Mouse (Mus musculus) megakaryocyte progenitor cell, adult 5-6 weeks (primary cell): Measurements from ENCODE around the gene Slc41a1. TPM values are rescaled to one million over a fixed set of nuclear protein-coding genes. Genes with fewer than 3 reads are reported as not detected.

Experiments
- ATAC-seq: replicated peaks from 2 replicates; pipeline ENCODE4 v1.8.0; 2016; ENCODE audit warnings: mild to moderate bottlenecking, moderate TSS enrichment, inconsistent platforms; ENCODE audit not compliant: poor library complexity
- total RNA-seq, 2 experiments: library from RNA; stranded (forward) in 1 of 2; stranded (reverse) in 1 of 2; fragments of 157-497, 149-512 nt in 1 of 2; fragments of 200-1000 nt in 1 of 2; gene quantifications; 2 replicates each; pipeline versions ENCODE4 v1.2.3 to v1.2.4; 2015 to 2017

Gene Slc41a1
- total RNA-seq, 2 experiments from 2014 or later, result 3.3 to 5.9 TPM

DNA sequence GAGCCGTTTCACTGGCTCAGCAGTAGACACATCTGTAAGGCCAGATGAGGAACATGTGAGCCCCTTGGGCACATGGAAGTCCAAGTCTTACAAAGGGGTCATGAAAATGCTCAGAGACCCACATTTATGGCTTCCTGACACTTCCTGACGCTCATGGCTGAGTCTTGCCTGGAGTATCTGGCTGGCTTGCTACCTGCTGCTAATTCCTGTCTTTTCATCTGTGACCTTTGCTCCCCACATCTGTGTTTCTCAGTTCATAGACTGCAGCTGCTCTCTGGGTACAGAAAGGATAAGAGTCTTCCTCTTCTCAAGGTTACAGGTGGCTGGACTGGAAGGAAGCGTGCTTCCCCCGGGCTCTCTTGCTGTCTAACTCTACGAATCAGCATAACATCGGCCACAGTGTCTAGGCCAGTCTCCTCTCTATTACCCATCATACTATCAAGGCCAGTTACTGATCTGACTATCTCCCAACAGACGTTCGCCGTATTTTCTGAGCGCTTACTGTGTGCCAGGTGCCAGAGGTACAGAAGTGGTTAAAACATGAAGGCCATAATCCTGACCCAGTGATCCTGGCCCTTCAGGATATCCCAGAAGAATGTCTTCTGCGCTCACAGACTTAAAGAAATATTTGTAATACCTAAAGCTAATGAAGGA lies 2.6 kb upstream of the Slc41a1 start:
- ATAC-seq, result no peak

DNA sequence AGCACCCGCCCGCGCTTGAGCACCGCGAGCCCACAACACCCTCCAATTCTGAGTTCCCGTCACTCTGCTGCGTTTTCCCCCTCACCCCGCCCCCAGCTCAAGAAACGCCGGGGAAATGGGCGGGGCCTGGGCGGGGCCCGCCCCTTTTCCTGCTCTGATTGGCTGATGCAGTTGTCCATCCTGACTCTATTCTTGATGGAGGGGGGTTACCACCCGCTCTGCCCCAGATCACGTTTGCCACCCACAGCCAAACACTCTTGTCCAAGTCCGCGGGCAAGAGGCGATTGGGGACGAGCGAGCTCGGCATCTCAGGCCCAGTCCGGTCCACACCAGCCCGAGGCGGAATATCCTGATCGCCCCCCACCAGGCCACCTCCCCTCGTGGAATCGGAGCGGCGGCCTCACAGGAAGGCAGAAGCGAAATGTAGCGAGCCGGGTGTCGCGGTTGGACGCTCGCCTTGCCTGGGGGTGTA lies 530 bp downstream of the Slc41a1 start:
- peak; percentile 92 for ATAC-seq

DNA sequence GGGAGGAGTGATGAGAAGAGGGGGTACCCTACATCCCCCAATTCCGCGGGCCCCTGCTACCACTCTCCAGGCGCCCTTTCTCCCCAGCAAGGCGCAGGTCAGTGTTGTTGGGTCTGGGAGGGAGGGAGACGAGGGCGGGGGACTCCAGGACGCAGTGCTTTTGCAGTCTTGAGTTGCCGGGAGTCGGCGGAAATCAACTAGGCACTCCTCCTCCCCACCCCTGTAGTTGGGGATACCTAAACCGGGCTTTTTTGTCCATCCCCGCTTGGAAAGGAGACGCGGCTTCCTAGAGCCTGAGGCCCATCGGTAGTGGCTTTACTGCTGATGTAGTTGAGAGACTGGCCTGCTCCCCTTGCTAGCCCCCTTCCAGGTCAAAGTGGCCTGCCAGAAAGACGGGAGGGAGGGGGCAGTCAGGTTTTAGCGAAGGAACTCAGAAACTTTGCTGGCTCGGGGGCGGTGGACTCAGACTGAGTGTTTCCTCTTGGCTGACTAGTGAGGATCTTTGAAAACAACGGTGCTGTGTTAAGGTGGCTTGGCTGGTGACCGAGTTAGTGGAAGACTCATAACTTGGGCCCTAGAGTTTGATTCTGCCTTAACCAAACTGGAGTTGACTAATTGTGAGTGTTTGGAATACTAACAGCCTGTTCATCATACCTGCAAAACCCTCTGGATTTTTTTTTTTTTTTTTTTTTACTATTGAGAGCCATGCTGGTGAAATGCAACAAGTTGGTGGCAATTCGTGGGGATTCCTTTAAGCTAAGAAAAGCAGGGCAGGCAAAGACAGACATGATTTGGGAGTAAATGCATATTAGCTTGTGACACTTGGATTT lies 1.2 kb downstream of the Slc41a1 start:
- ATAC-seq, result peak; percentile 13; the same call in 1 of the 2 replicates

DNA sequence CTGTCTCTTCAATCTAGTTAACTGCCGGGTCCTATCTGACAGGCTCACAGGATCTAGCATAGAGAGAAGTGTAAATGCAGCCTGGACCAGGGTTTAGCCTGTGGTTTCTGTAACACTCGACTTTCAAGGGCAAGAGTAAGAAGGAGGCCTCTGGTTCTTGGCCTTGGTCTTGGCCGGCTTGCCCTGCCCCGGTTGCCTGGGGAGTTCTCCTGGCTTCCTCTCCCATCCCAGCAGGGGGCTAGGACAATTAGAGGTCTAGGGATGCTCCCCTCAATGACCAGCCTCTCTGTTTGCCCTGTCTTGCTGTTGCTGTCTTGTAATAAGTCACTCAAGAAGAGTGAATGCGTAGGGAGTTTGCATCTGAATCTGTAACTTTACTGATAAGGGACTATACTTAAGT lies 2.0 kb downstream of the Slc41a1 start:
- ATAC-seq, result no peak

DNA sequence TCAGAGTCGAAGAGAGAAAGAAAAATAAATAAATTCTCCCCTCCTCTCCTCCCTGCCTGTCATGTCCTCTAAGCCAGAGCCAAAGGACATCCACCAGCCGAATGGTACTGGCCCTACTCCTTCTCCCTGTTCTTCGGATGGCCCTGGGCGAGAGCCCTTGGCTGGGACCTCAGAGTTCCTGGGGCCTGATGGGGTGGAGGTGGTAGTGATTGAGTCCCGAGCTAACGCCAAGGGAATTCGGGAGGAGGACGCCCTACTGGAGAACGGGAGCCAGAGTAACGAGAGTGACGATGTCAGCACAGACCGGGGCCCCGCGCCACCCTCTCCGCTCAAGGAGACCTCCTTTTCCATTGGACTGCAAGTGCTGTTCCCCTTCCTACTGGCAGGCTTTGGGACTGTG lies 3.3 kb downstream of the Slc41a1 start:
- no peak for ATAC-seq

DNA sequence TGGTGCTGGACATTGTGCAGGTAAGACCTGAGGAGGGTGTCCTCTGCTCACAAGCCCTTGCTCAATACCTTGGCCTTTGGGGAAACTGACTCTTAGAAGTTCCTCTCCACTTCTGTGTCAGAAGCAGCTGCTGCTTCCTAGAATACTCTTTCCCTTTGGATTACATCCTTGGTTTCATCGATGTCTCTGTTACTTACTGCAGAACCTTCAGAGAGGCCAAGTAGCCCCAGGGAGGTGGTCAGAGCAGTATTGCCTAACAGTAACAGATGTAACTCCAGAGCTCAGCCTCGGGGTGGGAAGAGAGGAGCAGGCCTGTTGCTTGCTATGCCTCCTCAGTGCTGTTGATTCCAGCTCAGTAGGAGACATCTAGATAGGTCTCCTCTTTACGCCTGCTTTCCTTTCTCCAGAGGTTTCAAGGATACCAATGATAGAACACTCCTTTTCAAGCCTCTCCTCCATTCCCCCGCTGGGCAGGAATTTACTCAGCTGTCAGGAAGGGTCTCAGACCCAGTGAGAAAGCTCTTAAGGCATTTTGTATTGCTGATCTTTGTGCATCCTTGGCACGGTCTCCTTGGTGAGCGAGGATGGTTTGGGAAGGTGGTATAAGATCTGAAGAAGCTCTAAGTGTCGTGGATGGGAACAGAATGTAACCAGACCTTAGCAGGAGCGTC lies 3.8 kb downstream of the Slc41a1 start:
- no peak for ATAC-seq

DNA sequence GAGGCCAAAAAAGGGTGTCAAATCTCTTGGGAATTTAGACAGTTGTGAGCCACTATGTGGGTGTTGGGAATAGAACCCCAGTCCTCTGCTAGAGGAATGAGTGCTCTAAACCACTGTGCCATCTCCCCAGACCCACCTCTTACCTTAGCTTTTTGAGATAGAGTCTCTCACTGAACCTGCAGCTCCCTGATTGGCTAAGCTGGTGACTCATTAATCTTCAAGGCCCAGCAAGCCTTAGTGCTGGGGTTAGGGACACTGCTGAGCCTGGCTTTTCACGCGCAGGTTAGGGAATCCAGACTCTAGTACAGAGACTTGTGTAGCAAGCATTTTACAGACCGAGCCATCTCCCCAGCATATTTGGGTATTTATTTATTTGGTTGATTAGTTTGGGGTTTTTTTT lies 9.7 kb downstream of the Slc41a1 start:
- ATAC-seq, result peak; percentile 20; the same call in 1 of the 2 replicates

DNA sequence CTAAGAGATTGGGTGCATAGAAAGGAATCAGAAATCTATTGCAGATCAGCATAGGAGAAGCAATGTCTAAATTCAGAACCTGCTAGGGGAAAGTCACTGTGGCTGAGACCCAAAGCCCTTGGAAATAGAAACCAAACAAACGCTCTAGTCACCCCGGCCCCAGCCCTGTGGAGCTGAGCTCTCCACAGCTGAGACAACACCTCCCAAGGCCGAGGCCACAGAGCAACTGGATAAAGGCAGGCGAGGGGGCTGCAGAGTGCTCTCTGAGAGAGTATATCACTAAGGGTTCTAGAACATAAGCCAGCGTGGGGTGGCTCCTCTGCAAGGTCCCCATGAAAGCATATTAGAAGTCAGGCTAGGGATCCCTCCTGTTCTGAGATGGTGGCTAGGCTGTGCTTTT lies 11.2 kb downstream of the Slc41a1 start:
- no peak for ATAC-seq

DNA sequence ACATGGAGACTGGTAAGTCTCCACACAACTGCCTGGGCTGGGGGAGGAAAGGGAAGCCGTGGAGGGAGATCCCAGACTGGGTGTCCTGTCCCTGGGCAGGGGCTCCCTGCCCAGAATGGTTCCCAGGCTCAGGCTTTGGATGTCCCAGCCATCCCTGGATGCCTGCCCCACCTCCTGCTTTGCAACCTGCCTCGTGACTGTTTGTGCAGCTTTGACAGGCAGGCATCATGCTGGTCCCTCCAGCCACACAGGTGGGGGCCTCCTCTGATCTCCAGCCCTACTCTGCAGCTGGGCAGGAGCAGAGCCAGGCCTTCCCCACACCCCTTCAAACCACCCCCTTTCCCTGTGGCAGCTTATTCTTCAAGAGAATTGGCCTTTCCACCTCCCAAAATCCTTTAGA lies 12.0 kb downstream of the Slc41a1 start:
- no peak for ATAC-seq

DNA sequence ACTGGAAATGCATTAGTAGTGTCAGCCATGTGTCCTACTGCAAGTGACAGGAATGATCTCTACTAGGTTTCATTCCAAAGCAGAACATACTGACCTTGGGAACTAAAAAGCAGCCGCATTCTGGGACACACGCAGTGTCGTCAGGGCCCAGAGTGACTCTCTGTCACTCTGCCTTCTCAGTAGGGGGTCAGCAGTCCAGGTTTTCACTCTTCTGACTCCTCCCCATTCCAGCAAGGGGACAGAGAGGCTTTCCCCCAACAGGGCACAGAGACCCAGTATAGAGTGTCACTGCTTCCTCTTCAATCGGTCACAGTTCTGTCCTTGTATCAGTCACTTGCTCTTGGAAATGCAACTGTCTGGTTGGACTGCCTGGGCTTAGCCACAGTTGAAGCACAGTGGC lies 14.9 kb downstream of the Slc41a1 start:
- ATAC-seq, result no peak

DNA sequence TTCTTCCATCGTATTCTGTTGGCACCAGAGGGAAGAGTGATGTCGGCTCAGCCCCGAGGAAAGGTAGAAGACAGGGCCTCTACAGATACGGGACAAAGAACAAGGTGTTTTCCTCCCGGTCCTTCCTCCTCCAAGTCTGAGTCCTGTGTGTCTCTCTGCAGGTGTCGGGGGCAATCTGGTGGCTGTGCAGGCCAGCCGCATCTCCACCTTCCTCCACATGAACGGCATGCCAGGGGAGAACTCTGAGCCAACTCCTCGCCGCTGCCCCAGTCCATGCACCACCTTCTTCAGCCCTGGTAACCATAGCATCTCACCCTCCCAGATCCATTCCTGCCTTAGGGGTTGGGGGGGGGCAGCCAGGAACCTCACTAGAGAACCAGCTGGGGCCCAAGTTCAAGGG lies 16.5 kb downstream of the Slc41a1 start:
- no peak for ATAC-seq

DNA sequence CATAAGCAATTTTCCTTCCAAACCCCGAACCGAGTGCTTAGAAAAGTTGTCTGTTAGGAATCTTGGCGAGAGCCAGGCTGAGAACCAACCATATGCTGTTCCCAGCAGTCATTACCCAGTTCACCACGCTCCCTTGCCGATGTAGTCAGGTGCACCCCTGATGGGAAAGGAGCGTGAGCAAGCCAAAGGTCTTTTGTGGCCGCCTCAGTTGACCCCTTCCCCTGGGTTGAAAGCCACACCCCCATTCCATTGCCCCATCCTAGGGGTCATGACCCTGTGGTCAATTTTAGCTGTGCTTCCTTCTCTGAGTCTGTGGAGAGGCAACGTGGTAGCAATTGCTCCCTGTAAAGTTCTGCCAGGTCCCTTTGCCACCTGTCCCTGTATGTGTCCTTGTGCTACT lies 17.6 kb downstream of the Slc41a1 start:
- ATAC-seq, result no peak

DNA sequence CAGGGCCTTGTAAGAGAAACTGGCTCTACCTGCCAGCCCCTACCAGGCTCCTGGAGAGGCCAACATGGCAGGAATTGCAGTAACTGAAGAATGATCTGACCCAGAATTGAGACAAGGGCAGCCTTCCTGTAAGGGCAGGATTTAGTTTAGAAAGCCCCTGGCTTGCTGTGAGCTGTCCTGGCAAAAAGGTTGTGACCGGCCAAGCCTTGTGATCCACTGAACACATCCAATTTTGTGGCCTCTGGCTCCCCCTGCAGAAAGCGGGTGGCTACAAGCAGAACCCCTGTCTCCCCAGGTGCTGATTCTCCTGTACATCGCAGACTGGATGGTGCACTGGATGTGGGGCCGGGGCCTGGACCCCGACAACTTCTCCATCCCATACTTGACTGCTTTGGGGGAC lies 19.0 kb downstream of the Slc41a1 start:
- ATAC-seq, result peak; percentile 57

DNA sequence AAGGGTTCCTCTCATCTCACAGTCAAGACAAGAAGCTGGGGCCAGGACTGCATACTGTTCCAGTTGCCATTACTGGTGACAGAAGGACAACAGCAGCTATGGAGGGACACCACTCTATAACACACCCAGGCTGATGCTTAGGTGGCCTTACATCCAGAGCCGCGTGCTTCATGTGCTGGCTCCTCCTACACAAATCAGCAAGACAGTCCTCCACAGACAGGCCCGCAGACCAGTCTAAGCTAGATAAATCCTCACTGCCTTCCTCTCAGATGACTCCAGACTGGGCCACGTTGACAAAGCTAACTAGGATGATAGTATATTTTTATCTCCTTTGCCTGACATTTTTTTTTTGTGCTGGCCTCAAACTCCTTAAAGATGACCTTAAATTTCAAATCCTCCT lies 34.5 kb downstream of the Slc41a1 start:
- no peak for ATAC-seq

DNA sequence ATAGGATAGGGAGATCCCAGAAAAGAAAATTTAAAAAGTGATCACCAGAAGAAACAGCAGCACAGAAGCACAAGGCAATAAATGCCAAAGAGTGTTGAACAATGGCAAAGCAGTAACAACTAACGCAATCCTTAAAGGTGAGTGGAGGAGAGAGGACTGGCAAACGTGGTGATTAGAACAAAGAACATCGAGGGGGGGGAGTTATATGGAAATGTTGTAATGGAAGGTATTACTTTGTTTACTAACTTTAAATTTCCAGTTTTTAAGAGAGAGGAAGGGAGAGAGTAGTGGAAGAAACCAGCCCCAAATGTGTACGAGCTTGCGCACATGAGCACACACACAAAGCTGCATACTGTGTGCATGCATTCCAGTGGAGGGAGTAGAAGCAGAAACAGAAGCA lies 38.3 kb downstream of the Slc41a1 start:
- no peak for ATAC-seq

DNA sequence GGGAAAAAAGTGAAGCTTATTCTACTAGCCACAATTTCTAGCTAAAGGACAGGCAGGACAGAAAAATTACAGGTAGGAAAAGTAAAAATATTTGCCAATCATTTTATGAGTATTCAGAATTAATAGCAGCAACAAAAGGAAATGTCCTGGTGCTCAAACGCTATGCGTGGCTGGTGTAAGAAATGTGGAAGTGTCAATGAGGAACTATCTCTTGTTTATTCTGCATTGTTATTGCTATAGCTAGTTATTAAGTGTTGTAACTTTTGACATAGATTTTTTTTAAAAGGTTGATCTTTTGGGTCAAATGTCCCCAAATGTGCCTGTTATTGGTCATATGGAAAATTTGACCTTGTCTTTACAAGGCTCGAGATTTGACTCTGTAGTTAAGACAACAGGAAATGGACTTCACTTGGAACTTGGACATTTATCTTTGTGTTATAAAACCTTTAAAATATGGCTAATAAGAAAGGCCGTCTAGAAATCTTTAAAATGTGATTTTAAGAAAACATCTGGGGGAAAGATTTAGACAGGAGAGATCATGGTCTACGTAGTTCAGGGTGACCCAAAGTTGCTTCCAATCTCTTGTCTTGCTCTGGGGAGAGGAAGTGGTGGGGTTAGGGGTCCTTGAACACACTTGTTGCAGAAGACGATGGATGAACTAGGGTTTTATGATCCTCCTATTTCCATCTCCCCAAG lies 39.2 kb downstream of the Slc41a1 start:
- ATAC-seq, result no peak; the same call in 1 of the 2 replicates

DNA sequence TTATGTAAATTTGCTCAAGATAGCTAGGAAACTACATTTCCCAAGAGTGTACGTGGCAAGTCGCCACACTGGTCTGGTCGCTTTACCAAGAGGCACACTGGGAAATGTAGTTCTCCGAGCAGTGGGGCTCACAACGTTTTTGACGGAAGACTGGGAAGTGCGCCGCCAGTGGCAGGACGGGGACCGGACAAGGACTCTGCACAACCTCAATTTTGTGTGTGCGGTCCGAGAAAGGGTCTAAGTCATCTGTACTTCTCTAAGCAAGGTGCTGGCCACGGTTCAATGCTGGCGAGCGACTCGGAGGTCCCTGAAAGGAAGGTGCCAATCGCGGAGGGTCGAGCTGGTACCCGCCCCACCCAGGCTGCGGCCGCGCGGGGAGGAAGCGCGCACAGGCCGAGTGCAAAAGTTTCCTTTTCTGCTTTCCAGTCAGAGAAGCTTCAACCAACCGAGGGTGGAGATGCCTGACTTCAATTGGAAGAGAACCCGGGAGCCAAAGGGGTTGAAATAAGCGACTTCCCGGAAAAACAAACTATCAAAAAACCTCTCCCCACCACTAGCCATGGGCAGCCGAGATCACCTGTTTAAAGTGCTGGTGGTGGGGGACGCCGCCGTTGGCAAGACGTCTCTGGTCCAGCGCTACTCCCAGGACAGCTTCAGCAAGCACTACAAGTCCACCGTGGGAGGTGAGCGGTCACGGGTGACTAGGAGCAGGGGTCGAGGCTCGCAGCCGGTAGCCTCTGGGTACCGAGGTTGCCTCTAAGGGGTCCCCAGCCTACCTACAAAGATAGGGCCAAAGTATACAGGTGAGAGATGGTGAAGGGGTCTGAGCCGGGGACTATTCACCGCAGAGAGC lies 40.0 kb downstream of the Slc41a1 start, which contains the start of gene Rab29:
Rab29 (plus strand) TSS at position 132 of the 853 bp plus-strand sequence.
- peak; percentile 97 for ATAC-seq

DNA sequence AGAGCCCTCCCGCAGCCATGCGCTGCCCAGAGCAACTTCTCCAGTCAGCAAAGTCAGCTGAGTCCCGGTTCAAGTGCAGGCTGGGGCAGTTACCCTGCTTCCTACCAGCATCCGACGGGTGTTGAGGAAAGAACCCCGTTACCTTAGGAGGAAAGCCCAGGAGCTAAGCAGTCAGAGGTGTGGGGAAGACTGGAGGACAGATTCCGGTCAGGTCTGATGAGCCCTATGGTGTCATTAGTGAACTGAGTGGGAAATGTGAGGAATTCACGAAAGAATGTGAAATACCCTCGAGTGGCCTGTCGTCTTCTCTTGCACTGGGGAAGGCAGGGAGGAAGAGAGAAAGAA lies 40.6 kb downstream of the Slc41a1 start:
- ATAC-seq, result peak; percentile 30

DNA sequence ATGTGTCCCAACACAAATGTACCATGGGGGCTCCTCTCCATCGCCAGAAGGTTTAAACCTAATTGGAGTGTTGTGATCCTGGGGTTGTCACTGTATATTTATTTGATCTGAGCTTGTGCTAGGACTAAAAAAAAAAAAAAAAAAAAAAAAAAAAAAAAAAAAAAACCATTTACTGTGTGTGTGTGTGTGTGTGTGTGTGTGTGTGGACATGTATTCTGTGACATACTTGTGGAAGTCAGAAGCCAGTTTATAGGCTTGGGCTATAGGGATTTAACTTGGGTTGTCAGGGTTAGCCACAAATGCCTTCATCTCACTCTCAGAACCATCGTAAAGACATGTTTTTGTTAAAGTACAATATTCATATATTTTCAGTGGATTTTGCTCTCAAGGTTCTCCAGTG lies 42.3 kb downstream of the Slc41a1 start:
- ATAC-seq, result no peak

DNA sequence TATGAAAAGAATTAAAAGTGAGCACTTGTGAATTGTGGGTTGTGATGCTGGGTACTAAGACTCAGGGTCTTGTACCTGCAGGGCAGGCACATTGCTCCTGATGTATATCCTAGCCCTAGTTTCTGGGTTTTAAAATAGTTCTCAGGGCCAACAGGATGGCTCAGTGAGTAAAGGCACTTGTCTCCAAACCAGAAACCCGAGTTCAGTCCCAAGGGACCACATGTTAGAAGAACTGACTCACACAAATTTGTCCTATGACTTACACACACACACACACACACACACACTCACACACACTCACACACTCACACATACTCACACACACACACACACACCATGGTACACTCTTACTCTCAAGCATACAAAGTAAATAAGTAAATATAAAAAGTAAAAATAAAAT lies 45.6 kb downstream of the Slc41a1 start:
- no peak for ATAC-seq
